Mouse (Mus musculus) testis, adult 2 months (tissue): ENCODE data around the gene Arhgap25.

ENCODE experiments used
- CTCF ChIP-seq: fragments of 200-500 bp; IDR thresholded peaks from 2 replicates; pipeline ENCODE4 v1.5.1; 2012; ENCODE audit warnings: low read depth, mild to moderate bottlenecking, inconsistent platforms, low read length, moderate library complexity; ENCODE audit not compliant: control insufficient read depth, insufficient read depth, insufficient replicate concordance
- POLR2A ChIP-seq: fragments of 200-500 bp; IDR thresholded peaks from 2 replicates; pipeline ENCODE4 v1.6.1; 2012; ENCODE audit warnings: low read depth, mild to moderate bottlenecking, inconsistent platforms, low read length, moderate library complexity; ENCODE audit not compliant: control insufficient read depth

- TF ChIP-seq POLR2A (no peak), CTCF (no peak)
Observed at GRCm38 (mm10) chr6:87509806-87510205, 23.3 kb downstream of the Arhgap25 start.
